Mouse (Mus musculus): ENCODE results near the gene Rbfox2.

DNA sequence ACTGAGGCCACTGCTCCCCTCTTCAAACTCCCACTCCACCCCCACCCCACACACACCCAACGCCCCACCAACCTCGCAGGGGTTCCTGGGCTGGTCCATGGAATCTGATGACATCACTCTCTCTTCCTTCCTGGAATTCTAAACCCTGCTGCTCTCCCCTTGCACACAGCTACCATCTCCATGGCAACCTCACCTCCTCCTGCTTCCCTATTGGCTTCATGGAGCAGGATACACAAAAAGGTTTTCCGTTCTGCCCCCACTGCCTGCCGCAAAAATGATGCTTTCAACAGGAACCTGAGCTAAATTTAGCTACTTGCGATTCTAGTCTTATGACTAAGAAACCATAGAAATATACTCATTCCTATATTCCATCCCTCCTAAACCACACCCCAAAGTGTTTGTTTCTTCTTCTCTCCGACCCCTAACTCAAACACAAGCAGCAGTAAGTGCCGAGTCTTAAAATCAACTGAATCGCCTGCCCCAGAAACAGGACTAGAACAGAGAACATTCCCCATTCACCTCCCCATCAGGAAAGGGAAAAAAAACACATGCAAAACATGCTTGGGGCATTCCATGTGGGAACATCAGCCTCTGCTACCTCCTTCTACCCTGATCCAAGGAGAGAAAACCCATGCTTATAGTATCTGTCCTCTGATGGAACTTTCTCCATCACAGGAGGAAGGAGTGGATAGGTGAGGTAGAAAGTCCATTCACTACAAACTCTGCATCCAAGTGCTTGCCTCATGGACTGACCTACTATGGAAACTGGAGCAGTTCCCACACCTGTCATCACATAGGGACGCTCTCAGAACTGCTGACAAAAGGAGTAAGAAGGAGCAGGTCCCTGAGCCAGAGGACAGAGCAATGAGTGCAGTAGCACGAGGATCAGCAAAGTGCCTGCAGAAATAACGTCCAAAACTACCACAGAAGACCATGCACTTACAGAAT is 61.1 kb downstream of the Rbfox2 start:
- TF ChIP-seq CTCF (IDR thresholded peaks at IDR 0.05; ENCODE audit: low read depth, low read length) (no peak), POLR2A (IDR thresholded peaks at IDR 0.05; ENCODE audit: borderline replicate concordance, low read depth, low read length) (no peak)

Measured in bone marrow macrophage, adult 2 months (primary cell).